Mouse (Mus musculus): ENCODE measurements around the gene Kif1b.

GRCm38 (mm10) chr4:149145151-149145550, 162.3 kb downstream of the Kif1b start:
- TF ChIP-seq CTCF (IDR thresholded peaks at IDR 0.05; ENCODE audit: control insufficient read depth, insufficient read depth, insufficient read length) (no peak), MYOD1 (IDR thresholded peaks at IDR 0.05; ENCODE audit: control insufficient read depth, insufficient read length, low read depth) (no peak), FOSL1 (IDR thresholded peaks at IDR 0.05; ENCODE audit: insufficient read depth, low read length, poor library complexity, severe bottlenecking) (no peak)

Data from C2C12 (cell line).